Mouse (Mus musculus) CH12.LX (cell line): ENCODE results near the gene Galnt16. TPM values are rescaled to one million over a fixed set of nuclear protein-coding genes. Genes with fewer than 3 reads are reported as not detected.

Experiments
- DNase-seq: peaks from one replicate; pipeline ENCODE4 v3.0.0-alpha.2; 2013; ENCODE audit errors: extremely low read depth
- H3K27ac ChIP-seq: 2 replicates; pipeline ENCODE4 v1.5.1; 2012; ENCODE audit warnings: low read depth, mild to moderate bottlenecking, control low read depth, moderate library complexity; ENCODE audit not compliant: insufficient read depth
- H3K27me3 ChIP-seq: replicated peaks from 2 replicates; pipeline ENCODE3; 2012; ENCODE audit warnings: inconsistent platforms
- H3K36me3 ChIP-seq, 2 experiments: replicated peaks in 1 of 2; 2 replicates each; pipeline versions ENCODE3 to v1.6.1; 2012; ENCODE audit warnings: inconsistent platforms in 1 of 2, low read length in 1 of 2, mild to moderate bottlenecking in 1 of 2, mixed read lengths in 1 of 2, moderate library complexity in 1 of 2; ENCODE audit not compliant: control insufficient read depth in 1 of 2, insufficient read depth in 1 of 2
- H3K4me1 ChIP-seq, 2 experiments: 2 replicates each; pipeline ENCODE4 v1.6.1; 2012; ENCODE audit warnings: inconsistent platforms in 1 of 2, moderate library complexity in 1 of 2; ENCODE audit not compliant: insufficient read depth in 2 of 2, control insufficient read depth in 1 of 2
- H3K4me2 ChIP-seq: 2 replicates; pipeline ENCODE4 v1.6.1; 2012; ENCODE audit warnings: low read depth, mild to moderate bottlenecking, control low read depth; ENCODE audit not compliant: poor library complexity, insufficient read depth, severe bottlenecking
- H3K4me3 ChIP-seq, 3 experiments: fragments of 150-350 bp in 1 of 3; sonication (generic) in 1 of 3; replicated peaks in 1 of 3; 2 replicates each; pipeline versions ENCODE3 to v1.5.1; 2011 to 2012; ENCODE audit warnings: low read depth in 2 of 3, low read length in 2 of 3, mild to moderate bottlenecking in 2 of 3, moderate library complexity in 2 of 3, control low read depth in 1 of 3, improper control_type of control experiment in 1 of 3, inconsistent platforms in 1 of 3, mixed read lengths in 1 of 3; ENCODE audit not compliant: poor library complexity in 1 of 3
- H3K79me2 ChIP-seq: replicated peaks from 2 replicates; pipeline ENCODE4 v1.6.1; 2012; ENCODE audit warnings: mild to moderate bottlenecking, moderate library complexity; ENCODE audit not compliant: control insufficient read depth, poor library complexity, insufficient read depth, severe bottlenecking; ENCODE audit errors: extremely low read depth
- H3K9ac ChIP-seq: 2 replicates; pipeline ENCODE4 v1.6.1; 2012; ENCODE audit warnings: low read depth, mild to moderate bottlenecking, control low read depth, moderate library complexity; ENCODE audit not compliant: insufficient read depth
- H3K9me3 ChIP-seq: replicated peaks from 2 replicates; pipeline ENCODE3; 2012; ENCODE audit warnings: low read length, inconsistent platforms, mixed read lengths
- CHD1 ChIP-seq: IDR thresholded peaks from 2 replicates; pipeline ENCODE4 v1.6.1; 2012; ENCODE audit warnings: low read depth, low read length, improper control_type of control experiment, inconsistent platforms
- ELF1 ChIP-seq: IDR thresholded peaks from 2 replicates; pipeline ENCODE4 v1.6.1; 2014; ENCODE audit warnings: low read depth, mild to moderate bottlenecking, inconsistent platforms, low read length, improper control_type of control experiment
- ETS1 ChIP-seq: conservative IDR thresholded peaks from 2 replicates; pipeline ENCODE4 v1.6.1; 2012; ENCODE audit warnings: low read depth, mild to moderate bottlenecking, inconsistent platforms, low read length, improper control_type of control experiment, moderate library complexity
- GABPA ChIP-seq: IDR thresholded peaks from 2 replicates; pipeline ENCODE4 v1.6.1; 2012; ENCODE audit warnings: low read depth, low read length, improper control_type of control experiment, inconsistent platforms; ENCODE audit not compliant: insufficient replicate concordance
- IRF4 ChIP-seq: IDR thresholded peaks from 2 replicates; pipeline ENCODE4 v1.6.1; 2014; ENCODE audit warnings: low read depth, mild to moderate bottlenecking, inconsistent platforms, low read length, improper control_type of control experiment
- JUN ChIP-seq: IDR thresholded peaks from 2 replicates; pipeline ENCODE4 v1.6.1; 2011; ENCODE audit warnings: low read depth, mild to moderate bottlenecking, low read length, improper control_type of control experiment, moderate library complexity; ENCODE audit not compliant: insufficient read depth
- JUND ChIP-seq: conservative IDR thresholded peaks from 2 replicates; pipeline ENCODE4 v1.6.1; 2011; ENCODE audit warnings: low read depth, low read length, improper control_type of control experiment
- MAFK ChIP-seq: IDR thresholded peaks from 2 replicates; pipeline ENCODE4 v1.6.1; 2011; ENCODE audit warnings: low read length, improper control_type of control experiment; ENCODE audit not compliant: insufficient replicate concordance
- MXI1 ChIP-seq: IDR thresholded peaks from 2 replicates; pipeline ENCODE4 v1.6.1; 2011; ENCODE audit warnings: mild to moderate bottlenecking, low read depth, low read length, improper control_type of control experiment
- PAX5 ChIP-seq: IDR thresholded peaks from 2 replicates; pipeline ENCODE4 v1.6.1; 2012; ENCODE audit warnings: low read length, inconsistent platforms, mixed read lengths
- POLR2A ChIP-seq: IDR thresholded peaks from 2 replicates; pipeline ENCODE4 v1.6.1; 2011; ENCODE audit warnings: low read depth, mild to moderate bottlenecking, improper control_type of control experiment, low read length
- POLR2AphosphoS2 ChIP-seq: IDR thresholded peaks from 2 replicates; pipeline ENCODE4 v1.6.1; 2011; ENCODE audit warnings: low read depth, low read length, improper control_type of control experiment
- RAD21 ChIP-seq: IDR thresholded peaks from 2 replicates; pipeline ENCODE4 v1.6.1; 2011; ENCODE audit warnings: low read depth, mild to moderate bottlenecking, low read length, improper control_type of control experiment, moderate library complexity
- RCOR1 ChIP-seq: conservative IDR thresholded peaks from 2 replicates; pipeline ENCODE4 v1.6.1; 2012; ENCODE audit warnings: low read depth, mild to moderate bottlenecking, inconsistent platforms, low read length, improper control_type of control experiment
- TBP ChIP-seq: conservative IDR thresholded peaks from 2 replicates; pipeline ENCODE4 v1.6.1; 2011; ENCODE audit warnings: low read depth, low read length, improper control_type of control experiment
- TCF12 ChIP-seq: IDR thresholded peaks from 2 replicates; pipeline ENCODE4 v1.6.1; 2014; ENCODE audit warnings: low read depth, mild to moderate bottlenecking, inconsistent platforms, low read length, improper control_type of control experiment
- UBTF ChIP-seq: IDR thresholded peaks from 2 replicates; pipeline ENCODE4 v1.6.1; 2012; ENCODE audit warnings: low read depth, mild to moderate bottlenecking, inconsistent platforms, low read length, improper control_type of control experiment, moderate library complexity
- USF2 ChIP-seq: conservative IDR thresholded peaks from 2 replicates; pipeline ENCODE4 v1.6.1; 2011; ENCODE audit warnings: low read depth, low read length, improper control_type of control experiment
- ZC3H11A ChIP-seq: IDR thresholded peaks from 2 replicates; pipeline ENCODE4 v1.6.1; 2012; ENCODE audit warnings: low read depth, mild to moderate bottlenecking, inconsistent platforms, low read length, improper control_type of control experiment
- ZKSCAN1 ChIP-seq: IDR thresholded peaks from 2 replicates; pipeline ENCODE4 v1.6.1; 2012; ENCODE audit warnings: low read depth, inconsistent platforms, low read length, improper control_type of control experiment, borderline replicate concordance
- ZNF384 ChIP-seq: IDR thresholded peaks from 2 replicates; pipeline ENCODE4 v1.6.1; 2012; ENCODE audit warnings: low read depth, low read length, improper control_type of control experiment, inconsistent platforms
- dilution Hi-C: fragments of 300-500 bp; cut with MboI; formaldehyde crosslinking; loops from 2 replicates; pipeline ENCODE4 v1.14.3; 2020; ENCODE audit warnings: low sequenced_read_pairs; ENCODE audit not compliant: extremely low pct_unique_long_range_greater_than_20kb, extremely low pct_ligation_motif_present
- in situ Hi-C: fragments of 300-500 bp; cut with MboI; formaldehyde crosslinking; loops from 3 replicates; pipeline ENCODE4 v1.14.3; 2019; ENCODE audit warnings: low sequenced_read_pairs, low pct_ligation_motif_present, low pct_unique_long_range_greater_than_20kb, mixed read lengths
- polyA plus RNA-seq: library from polyadenylated mRNA; unstranded; fragments of >175 nt; gene quantifications from 2 replicates; pipeline ENCODE4 v1.2.1, GENCODE M21; 2012; ENCODE audit warnings: low read depth; ENCODE audit not compliant: insufficient read length
- total RNA-seq, 2 experiments: library from RNA; depleted of rRNA; stranded (reverse); fragments of 300-350 nt in 1 of 2; fragments of >200 nt in 1 of 2; gene quantifications; 2 replicates each; pipeline ENCODE4 v1.2.3; 2012 to 2014

Galnt16 gene
- total and polyA plus RNA-seq, 3 experiments: not detected

- TF ChIP-seq RCOR1: peak; percentile 89
- peak; percentile 79 for TF ChIP-seq TBP
- no peak for TF ChIP-seq JUND
- TF ChIP-seq IRF4: peak; percentile 71
- TF ChIP-seq ZC3H11A: no peak
- TF ChIP-seq POLR2AphosphoS2: peak; percentile 78; the same call in 1 of the 2 replicates
- no peak for TF ChIP-seq PAX5
- TF ChIP-seq GABPA: peak; percentile 52; the same call in 1 of the 2 replicates
- no peak for TF ChIP-seq UBTF
- TF ChIP-seq MAFK: no peak
- peak; percentile 6; the same call in 1 of the 2 replicates for TF ChIP-seq ETS1
- peak; percentile 81 for TF ChIP-seq ZNF384
- peak; percentile 54 for TF ChIP-seq TCF12
- 0 out of 2 replicates have a peak, but pooled peaks have one; percentile 59 for TF ChIP-seq CHD1
- TF ChIP-seq MXI1: peak; percentile 97
- TF ChIP-seq POLR2A: peak; percentile 87
- peak; percentile 99 for TF ChIP-seq ELF1
- TF ChIP-seq RAD21: no peak
- TF ChIP-seq ZKSCAN1: no peak
Observed at GRCm38 (mm10) chr12:80643693-80644505, 125.8 kb downstream of the Galnt16 start, which contains the start of the genes Slc39a9 and Erh (continued).

DNA sequence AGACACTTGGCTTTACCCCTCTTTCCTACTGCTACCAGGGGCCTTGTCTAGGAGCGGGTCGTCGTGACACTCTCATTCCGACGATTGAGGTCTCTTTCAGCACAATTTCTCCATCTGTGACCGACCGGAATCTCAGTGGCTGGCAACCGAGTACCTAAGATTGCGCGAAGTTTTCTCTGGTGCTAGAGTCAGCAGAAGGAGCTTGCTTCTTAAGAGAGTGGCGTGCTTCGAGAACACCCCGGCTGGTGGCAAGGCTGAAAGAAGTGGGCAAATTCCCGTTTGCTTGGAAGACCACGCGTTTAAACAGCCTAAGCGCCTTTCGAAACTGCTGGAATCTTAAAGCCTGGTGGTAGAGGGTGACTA, 126.4 kb downstream of the Galnt16 start:
- Histone ChIP-seq H3K4me1 (peaks cover 6 to 59% of the 10 kb centered on the region in 2 experiments; a peak in 3 of 4 replicates), H3K4me3 (peak overlapping the region; percentile 83 to 91 (median 89)), H3K4me2 (peak overlapping the region; percentile 77), H3K27ac (no peak overlapping the region), H3K79me2 (peaks cover 68% of the 10 kb centered on the region), H3K27me3 (no peaks in the 10 kb centered on the region), H3K9me3 (no peaks in the 10 kb centered on the region), H3K36me3 (peaks cover 22 to 49% of the 10 kb centered on the region in 2 experiments), H3K9ac (peak overlapping the region; percentile 40)
- dilution Hi-C loops (no loop called here), in situ Hi-C loops (no loop called here)
- TF ChIP-seq USF2: no peak
- 0 out of 2 replicates have a peak, but pooled peaks have one; percentile 6 for TF ChIP-seq CHD1
- no peak; the same call in 1 of the 2 replicates for TF ChIP-seq MXI1
- TF ChIP-seq JUN: no peak
- TF ChIP-seq PAX5: no peak
- no peak for DNase-seq
